Mouse (Mus musculus): ENCODE data around the gene Gtf2a1l. TPM values are rescaled to one million over a fixed set of nuclear protein-coding genes. Genes with fewer than 3 reads are reported as not detected.

The Gtf2a1l gene
- total RNA-seq, 2 experiments from 2014 or later: 0.32 to 0.57 TPM

GRCm38 (mm10) chr17:88763396-88764135 lies 95.1 kb downstream of the Gtf2a1l start:
- intact Hi-C loops (cut with DNase I): no loop called here
- DNase-seq (ENCODE audit: low spot score in 2 of 2): no peak

- intact Hi-C loops (cut with DNase I): no loop called here
- DNase-seq (ENCODE audit: low spot score in 2 of 2): no peak
These were observed 95.7 kb downstream of the Gtf2a1l start for GRCm38 (mm10) chr17:88764136-88764485.

Other genes starting within 250 kb of the Gtf2a1l start
- gene Foxn2, start 227.9 kb upstream of the Gtf2a1l start, total RNA-seq (2021): 10 to 100 TPM; 14.1 to 14.5 TPM
- 10 to 100 TPM; 79.7 to 81.5 TPM for gene Ppp1r21, start 138.5 kb upstream of the Gtf2a1l start, total RNA-seq (2021)
- 1 to 10 TPM; 5.8 to 6.2 TPM for gene Ston1, start 71.0 kb upstream of the Gtf2a1l start, total RNA-seq (2021)
- gene Lhcgr, start 123.3 kb downstream of the Gtf2a1l start, total RNA-seq (2021): under 1 TPM; 0.34 to 0.57 TPM